Mouse (Mus musculus) B cell, adult 2 months (primary cell): Measurements from ENCODE around the gene Rag2.

Source experiments
- DNase-seq, 2 experiments: peaks; one replicate each; pipeline ENCODE4 v3.0.0; 2022

The Rag2 gene

DNA sequence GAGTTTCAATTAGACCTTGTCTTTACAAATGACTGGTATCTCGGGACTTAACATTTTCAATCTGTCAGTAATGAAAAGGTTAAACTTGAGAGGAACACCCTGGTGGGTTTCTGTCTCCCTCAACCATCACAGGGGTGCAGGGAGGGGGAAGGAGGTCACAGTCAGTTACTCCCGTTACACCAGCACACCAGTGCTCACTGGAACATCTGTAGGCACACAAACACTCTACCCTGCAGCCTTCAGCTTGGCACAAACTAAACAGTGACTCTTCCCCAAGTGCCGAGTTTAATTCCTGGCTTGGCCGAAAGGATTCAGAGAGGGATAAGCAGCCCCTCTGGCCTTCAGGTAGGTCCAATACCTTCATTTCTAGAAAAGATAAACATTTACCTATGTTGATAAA, at the start of gene Rag2:
Gene Rag2 (plus strand): TSS at position 193 of the 400 bp plus-strand sequence.
- DNase-seq = no peak

DNA sequence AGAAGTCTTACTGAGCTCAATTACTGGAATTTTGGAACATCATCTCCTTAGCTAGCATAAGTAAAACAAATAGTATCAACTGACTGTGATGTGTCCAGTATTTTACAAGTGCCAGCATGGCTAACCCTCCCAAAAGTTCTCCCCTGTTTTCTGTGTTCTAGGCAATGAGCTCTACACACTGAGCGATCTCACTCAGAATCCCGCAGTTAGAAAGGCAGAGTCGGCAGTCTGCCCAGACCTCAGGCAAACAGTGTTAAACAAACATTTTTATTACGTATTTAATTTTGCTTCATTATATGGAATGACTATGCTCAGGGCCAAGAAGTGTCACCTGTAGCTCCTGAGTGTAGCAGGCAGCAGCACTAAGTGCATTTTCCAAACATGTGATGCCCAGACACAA, 47.3 kb upstream of the Rag2 start:
- DNase-seq = no peak

DNA sequence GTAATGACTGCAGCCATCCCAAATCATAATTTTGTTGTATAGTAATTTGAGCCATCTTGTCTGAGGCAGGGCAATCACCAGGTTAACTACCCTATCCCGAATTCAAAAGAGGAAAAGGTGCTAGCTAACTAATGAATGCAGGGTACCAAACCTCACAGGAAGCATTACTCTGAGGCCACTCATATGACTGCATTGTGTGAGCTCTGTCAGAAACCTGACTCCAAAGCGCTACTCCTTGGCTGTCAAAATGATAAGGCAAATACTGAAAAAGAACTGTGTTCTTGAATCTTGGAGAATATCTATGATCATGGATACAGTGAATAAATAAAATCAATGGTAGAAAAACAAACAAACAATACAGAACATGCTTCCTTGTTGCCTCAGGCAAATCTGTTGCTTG, 44.5 kb upstream of the Rag2 start:
- no peak for DNase-seq

DNA sequence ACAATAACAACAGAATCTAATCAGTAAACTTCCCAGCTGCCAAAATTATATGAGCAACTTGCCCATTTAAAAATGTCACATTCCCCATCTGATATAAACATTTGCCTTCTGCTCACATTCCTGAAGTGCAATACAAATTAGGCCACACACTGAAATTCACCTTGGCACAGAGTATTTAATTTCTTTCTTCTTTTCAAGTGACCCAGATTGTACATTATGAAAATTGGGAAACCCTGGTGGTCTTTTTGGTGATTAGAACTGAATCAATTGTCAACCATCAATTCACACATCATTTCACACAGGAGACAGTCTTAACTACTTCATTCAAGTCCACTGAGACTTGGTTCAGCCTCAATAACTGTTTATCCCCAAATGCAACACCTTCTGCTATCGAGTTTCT, 44.1 kb upstream of the Rag2 start:
- no peak for DNase-seq

DNA sequence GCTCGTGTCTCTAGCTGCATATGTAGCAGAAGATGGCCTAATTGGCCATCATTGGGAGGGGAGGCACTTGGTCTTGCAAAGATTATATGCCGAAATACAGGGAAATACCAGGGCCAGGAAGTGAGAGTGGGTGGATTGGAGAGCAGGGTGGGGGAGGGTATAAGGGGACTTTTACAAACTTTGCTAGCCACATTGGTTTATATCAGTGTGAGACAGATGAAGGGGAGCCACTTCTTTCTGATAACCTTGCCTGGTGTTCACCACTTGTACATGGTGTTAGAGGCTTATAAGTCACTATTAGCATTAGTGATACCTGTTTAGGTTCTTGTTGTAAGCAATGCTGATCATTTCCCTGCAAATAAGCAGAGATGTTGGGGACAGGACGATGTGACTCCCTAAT, 43.5 kb upstream of the Rag2 start:
- no peak for DNase-seq

DNA sequence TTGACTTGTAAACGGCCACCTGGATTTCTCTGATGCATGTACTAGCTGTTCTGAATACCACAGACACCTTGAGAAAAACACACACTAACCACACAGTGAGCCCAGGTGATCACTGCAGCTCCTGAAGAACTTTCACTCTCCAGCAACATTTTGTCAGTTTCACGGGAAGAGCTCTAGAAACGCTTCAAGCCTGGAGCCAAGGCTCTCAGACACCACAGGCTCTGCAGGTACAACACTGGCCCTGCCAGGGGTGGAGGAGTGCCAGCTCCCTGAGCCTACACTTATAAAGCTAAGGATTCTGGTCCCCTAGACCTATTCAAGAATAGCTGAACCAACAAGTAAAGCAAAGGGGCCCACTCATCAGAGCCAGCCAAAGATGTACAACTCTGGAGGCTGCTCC, 43.1 kb upstream of the Rag2 start:
- DNase-seq = no peak

DNA sequence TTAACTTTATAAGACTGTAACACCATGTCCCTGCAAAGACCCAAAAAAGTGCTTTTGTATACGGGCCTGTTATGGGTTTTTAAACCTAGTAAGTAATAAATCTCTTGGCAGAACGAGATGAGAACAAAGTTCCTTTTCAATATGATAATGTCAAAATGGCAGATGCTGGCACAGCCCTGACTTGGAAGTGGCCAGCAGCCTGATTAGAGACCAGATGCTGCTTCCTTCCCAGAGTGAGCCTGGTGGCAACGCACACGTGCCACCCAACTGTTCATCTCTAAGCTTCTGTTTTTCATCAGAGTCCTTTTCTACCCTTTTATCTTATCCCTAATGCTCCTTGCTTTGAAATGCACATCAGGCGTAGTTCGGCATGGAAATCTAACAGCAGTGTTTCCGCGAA, 33.2 kb upstream of the Rag2 start:
- no peak for DNase-seq

DNA sequence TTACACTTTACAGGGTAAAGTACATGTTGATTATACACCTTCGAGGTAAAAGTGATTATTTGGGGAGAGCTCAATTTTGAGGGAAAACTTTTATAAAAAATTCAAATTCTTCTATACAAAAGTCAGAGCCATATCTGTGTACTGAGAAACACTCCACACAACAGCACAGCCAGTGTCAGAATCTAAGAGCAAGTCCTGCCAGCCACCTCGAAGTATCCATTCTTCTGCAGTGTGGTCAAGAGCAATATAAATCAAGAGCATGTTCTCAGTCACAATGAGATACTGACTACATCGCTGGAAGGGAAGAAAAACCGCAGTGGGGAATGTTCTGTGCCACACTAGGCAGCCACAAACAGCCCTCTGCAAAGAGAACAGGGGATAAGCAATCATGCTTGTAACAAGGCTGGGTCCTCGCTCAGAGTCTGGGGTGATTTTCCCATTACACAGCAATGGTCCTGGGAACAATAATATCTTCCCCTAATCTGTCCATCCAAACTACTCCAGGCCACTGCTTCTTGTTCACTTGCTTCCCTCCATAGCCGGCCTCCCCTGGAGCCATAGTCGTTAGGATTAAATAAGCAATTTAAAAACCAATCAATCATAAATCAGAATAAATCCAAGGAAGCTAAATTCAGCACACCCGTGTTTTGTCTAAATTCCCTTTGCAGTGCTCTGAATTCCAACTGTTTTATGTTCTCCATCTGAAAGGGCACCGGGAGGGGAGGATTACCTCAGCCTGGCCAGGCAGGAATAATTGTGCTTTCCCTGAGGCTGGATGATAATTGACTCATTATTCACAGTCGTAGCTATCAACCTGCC, 32.3 kb upstream of the Rag2 start:
- no peak for DNase-seq

DNA sequence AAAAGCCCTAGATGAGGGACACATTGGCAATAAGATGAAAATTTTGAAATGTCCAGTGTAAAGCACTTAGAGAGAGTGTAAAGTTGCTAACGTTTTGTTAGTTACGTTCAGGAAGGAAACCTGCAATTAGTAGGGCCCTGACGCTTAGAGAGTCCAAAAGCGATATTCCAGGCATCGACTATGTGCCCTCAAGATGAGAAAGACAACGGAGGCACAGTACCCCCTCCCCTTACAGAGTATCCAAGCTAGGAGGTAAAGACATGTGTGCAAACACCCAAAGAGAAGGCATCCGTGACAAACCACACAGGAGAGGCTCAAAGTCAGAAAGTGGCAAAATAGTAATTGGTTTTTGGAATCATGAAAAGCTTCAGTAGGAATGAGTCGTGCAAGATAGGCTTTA, 31.6 kb upstream of the Rag2 start:
- DNase-seq = no peak

DNA sequence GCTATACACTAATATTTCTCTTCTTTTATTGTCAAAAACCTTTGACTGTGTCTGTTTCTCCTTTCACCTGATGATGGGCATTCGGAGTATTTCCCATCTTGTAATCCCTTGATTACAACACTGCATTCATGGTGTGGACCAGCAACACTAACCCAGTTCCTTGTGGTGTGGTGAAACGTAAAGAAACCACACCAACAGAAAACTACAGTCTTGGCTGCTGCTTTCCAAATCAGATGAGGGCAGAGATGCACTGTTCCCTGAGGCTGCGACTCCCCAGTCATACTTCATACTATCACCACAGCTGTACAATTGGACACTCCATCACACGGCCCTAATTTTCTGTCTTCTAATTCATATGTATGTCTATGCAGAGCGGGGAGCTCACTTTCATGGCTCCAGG, 29.8 kb upstream of the Rag2 start:
- no peak for DNase-seq

DNA sequence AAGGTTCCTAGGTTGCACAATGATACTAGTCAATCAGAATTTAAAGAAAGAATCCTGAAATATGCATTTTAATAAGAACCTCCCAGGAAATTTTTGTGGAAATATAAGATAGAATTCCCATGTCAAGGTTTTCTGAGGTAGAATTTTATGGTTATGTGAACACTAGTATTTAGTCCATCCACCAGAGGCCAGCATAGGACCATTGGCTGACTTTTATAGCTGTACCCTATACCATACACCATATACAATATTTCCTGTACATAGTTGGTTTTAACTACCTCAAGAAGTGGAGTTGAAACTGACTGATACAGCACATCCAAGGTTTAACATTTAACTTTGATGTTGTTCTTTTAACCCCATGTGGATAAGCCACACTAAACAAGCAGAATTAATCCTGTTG, 27.3 kb upstream of the Rag2 start:
- DNase-seq = peak; percentile 31 to 40

DNA sequence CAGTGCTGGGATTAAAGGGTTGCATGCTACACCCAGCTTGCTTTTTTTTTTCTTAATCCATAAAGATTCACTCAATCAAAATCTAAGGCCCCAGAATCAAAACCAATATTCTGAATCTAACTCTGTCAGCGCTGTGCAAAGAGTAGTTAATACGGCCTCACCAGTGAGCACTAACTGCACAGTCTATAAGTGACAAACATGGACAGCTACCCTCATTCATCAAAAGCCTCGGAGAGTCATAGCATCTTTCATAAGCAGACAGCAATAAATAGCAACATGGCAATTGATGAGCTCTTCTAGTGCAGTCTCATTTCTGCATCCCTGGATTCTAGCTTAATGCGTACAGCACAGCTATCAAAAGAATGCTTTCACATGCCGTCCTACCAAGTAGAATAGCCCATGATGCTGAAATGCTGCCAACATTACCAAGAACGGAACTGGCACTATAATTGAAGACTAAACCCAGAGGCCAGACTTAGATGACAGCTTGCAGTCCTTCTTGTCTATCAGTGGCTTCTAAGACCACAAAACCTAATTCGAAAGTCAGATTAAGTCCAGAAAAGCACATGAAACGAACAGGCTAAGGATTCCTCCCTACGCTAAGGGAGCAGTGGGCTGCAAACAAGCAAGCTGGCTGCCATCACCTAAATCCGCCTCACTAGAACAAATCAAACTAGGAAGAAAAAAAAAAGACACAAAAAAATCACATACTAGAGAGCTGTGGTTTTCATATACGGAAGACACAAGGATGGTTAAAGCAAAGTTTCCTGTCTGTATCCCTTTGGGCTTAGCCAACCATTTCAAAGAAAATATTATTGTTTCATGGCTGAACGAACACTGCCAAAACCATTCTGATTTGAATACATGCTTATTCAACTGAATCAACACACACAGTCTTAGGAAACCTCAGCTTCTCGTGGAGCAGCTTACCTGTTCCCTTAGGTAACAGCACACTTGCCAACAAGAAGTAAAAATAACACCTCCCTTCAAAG, 26.0 kb upstream of the Rag2 start:
- peak; percentile 16 to 28 for DNase-seq

DNA sequence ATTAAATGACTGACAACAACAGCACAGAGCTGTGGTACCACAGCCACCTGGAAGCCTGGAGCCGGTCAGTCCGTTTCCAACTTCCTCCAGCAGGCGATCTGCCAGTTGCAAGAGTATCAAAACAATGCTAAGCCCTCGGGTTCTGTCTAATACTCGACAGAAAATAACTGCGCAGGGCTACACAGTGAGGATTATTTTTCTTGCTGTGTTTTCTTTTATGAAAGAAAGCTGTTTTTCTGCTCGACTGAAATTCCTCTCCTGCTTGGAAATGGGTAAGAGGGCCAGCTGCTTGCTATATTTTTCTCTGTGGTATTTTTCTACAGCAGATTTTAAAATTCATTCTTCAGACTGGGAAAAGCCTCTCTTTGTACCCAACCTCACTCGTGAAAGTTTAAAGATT, 23.8 kb upstream of the Rag2 start:
- peak in 1 of 2 experiments; percentile 10 for DNase-seq

DNA sequence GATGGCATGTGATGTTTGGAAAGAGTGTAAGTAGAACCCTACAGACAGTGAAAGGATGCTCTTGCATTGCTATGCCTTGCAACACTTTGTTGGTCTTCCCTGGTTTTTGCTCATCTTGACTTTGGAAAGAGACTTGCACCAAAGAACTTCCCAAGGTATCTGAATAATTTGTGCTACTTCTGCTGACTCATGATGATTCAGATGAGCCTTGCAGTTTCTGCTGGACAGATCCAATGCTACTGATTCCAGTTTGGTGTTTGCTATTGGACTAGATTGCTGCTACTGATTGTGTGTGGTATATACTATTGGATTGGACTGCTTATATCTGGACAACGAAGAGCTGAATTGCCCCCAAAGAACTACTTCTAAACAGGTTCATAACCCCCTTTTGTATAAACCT, 21.4 kb upstream of the Rag2 start:
- no peak for DNase-seq

DNA sequence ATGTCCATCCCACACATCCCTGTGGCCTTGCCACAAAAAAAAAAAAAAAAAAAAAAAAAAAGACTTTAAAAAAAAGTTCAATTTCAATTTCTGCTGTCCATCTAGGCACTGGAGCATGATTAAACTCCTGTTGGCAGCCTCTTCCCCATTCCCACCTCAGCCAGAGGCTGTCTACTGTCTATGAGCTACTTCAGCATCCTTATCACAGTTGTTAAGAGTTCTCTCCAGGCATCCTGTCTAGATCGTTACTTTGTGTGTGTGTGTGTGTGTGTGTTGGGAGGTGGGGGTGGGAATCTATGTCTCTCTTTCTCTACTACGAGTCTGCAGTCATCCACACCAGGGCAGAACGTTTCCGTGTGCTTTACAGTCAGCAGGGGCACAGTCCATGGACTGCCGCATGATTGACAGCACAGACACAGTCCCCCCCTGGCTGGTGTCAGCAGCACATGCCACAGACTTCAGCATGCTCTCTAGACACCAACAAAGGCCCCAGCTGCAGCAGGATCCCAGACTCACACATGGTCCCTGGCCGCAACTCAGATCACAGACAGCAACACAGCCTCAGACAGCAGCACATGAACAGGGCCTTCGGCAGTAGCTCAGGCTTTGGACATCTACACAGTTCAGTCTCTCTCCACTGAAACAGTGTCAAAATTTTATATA, 16.2 kb upstream of the Rag2 start:
- DNase-seq = no peak

DNA sequence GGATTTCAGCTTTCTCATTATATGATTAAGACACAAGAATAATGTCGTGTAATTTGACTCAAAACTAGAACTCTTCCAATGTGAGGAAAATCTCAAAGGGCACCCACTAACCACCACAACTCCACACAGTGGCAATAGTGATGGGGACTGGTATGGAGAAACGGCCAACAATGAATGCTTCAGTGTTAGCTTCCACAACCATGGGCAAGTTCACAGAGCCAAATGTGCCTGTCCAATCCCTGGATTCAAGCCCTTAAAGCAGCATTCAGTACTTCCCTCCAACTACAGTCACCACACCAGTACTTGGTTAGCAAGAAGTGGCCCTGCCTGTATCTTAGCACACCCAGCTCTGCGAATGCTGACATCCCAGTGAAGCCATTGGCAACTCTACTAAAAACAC, 13.7 kb upstream of the Rag2 start:
- DNase-seq = no peak

DNA sequence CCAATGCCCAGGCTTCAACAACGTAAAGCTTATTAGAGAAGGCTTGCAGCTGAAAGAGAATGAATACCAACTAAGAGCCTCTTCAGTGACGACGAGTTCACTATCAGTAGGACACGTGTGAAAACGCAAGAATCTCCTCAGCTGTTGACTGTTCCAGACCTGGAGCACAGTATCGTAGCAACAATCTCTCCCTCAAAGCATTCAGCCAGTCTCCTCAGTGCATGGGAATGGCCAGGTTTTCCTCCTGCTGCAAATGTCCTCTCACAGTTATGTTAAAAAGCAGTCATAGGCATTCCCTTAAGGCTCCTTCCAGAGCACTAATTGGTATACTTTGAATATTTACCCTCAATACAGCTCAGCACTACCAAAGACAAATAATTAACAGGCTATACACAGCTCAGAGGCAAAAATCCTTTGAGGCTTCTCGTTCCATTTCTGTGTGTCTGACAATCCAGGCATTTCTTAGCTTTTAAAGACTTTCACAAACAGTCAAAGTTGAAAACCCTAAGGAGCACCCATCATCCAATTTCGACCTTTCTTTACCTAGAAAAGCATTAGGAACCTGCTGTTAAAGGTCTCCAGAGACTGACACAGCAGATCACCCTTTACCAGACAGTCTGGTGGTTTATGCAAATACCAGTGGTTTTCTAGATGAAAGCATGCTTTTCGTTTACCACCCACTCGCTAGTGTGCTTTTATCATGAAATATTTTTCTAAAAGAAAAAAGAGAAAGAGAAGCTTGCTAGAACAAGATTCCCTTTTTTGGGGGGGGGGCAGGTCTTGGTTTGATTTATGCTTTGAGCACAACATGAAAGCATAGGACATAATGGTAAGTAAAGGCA, 8.8 kb upstream of the Rag2 start:
- DNase-seq = peak; percentile 45 to 55

DNA sequence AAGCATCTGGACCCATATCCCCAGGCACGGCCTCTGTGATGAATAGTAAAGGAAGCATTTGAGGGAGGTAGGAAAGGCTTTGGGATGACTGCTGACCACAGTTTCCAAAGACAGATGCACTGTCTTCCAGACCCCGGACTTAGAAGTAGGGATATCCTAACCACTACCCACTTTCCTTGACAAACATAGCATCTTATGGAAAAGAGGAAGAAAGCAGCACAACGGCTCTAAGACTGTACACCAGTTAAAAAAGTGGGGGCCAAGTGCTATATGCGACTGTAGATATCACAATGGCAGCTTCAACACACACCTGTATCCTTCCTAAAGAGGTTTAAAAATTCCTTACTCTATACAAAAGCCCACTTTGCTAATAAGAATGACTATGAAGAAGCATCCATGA, 6.1 kb upstream of the Rag2 start:
- DNase-seq = no peak

DNA sequence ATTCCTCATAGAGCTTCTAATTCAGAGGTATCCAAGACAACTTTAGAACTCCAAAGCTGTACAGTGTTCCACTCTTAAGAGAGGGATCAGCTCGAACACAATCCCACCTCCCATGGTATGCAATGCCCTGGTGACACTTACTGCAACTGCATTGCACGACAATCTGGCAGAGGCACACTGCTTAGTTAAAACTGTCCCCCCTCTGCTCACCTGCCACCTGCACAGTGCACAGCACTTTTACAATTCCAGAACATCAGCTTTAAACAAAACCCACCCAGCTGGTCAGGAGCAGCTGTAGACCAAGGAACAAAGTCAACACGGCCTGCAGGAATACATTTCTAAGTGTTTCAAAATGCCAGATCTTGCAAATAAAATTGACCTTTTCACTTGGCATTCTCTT, 3.6 kb upstream of the Rag2 start:
- DNase-seq = no peak

DNA sequence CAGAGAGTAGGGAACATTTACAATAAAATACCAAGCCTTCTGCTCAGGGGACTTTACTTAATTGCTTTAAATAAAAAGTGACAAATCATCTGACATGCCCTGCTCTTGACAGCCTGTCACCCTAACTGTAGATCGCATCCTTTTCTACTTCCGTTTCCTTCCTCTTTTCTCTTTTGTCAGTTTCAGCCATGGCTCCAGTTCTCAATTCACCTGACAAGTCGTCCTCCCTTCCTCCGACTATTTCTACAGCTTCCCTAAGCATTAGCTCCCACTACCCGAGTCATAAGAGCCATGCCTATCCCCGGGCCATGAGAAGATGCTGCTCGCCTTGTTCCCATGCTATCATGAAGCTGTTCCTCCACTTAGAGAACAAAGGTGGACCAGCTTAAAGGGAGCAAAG, 2.9 kb upstream of the Rag2 start:
- DNase-seq = no peak

DNA sequence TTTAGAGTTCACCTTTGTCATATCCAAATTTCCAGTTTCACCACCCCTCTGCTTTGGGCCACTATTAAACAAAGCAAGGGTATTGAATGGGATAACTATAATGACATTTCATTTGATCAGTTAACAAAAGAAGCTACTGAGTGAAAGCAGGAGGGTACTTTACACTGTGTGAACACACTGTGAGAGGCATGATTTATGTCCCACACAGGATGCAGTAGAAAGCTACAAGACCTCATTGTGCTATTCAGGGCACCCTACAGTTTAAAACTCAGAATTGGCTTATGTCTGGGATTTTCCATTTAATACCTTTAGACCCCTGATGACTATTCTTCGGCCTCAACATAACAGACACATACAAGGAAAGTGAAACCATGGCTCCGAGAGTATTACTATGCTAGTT, 1.5 kb upstream of the Rag2 start:
- DNase-seq = no peak

DNA sequence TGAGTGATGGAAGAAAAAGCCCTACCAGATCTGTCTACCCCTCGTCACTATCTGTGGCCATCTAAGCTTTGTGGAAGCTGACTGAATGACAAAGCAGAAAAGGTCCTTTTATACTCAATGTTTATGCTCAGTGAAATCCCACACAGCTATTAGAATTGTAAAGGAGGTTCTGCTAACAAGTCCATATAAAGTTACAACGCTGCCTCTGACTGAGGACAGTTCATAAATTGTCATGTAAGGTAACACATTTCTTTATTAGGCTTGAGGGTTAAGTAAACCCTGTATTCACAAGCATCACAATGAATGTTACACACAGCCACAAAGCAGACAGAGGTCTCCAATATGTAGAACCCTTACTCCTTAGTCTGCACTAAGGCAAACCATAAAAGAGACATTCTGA, 507 bp upstream of the Rag2 start:
- no peak for DNase-seq

DNA sequence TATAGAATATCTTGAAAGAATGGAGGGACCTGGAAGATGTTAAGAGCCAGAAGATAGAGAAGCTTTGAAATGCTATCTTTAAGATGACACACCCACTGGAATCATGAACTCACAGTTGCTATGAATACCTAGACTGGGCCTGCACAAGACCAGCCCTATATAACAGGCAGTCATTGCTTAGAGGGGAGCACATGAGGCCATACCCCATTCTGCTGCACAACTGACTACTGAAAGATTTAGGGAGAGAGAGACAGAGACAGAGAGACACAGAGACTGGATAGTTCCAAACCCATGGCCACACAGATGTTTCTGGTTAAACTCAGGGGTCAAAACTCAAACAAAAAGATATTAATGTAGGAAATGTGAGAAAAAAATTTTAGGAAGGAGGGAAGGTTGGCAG, 2.7 kb downstream of the Rag2 start:
- DNase-seq = no peak
